Mouse (Mus musculus): ENCODE results near the gene Tnni1. TPM values are rescaled to one million over a fixed set of nuclear protein-coding genes. Genes with fewer than 3 reads are reported as not detected.

The Tnni1 gene
- polyA plus RNA-seq, 1 experiment from 2014 or later, result 0.56 TPM

GRCm38 (mm10) chr1:135840675-135841395 lies 61.6 kb downstream of the Tnni1 start:
- Histone ChIP-seq H3K27me3 (replicated peaks) (no peaks in the 10 kb centered on the region), H3K27ac (no peak overlapping the region), H3K9ac (no peak overlapping the region), H3K9me3 (no peaks in the 10 kb centered on the region), H3K4me1 (no peaks in the 10 kb centered on the region), H3K4me2 (no peak overlapping the region), H3K36me3 (replicated peaks) (no peaks in the 10 kb centered on the region), H3K4me3 (no peak overlapping the region)
- WGBS, result 75% methylated on average over 15 of the region's 15 CpGs
- ATAC-seq (replicated peaks), result no peak

DNA sequence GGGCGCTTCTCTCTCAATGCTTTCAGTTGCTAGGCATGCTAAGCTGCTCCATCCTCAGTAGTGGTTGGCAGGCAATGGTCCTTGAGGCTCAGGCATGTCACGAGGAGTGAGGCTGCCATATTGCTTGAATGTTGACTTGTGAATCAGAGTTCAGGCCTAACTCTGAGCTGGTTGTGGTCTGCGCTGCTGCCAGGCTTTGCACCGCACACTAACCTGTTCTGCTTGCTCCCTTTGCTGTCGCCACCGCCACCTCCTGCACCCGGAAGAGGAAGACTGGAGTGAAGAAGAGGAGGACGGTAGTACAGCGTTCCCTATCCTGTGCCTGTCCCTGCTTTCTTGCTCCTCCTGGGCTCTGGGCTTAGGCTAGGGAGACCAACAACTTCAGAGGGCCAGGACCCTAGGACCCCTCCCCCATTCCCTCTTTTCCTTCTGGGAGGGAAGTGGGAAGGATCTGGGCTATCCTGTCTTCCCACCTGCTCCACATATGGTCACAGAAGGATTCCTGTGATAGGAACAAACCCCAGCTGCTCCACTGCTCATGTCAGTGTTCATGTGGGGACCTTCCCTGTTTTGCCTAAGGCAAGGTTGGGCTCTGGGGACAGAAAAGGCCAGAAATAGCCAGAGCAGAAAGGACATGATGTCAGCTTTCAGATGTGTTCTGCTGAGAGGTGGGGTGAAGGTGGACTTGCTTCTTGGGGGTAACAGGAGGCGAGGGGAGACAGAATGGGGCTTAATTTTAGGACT lies 64.5 kb downstream of the Tnni1 start:
- Histone ChIP-seq H3K36me3 (replicated peaks) (no peaks in the 10 kb centered on the region), H3K4me2 (no peak overlapping the region), H3K4me1 (no peaks in the 10 kb centered on the region), H3K27me3 (replicated peaks) (no peaks in the 10 kb centered on the region), H3K9me3 (no peaks in the 10 kb centered on the region), H3K4me3 (no peak overlapping the region), H3K27ac (no peak overlapping the region), H3K9ac (no peak overlapping the region)
- WGBS, result 89% methylated on average over 10 of the region's 10 CpGs
- no peak for ATAC-seq (replicated peaks)

DNA sequence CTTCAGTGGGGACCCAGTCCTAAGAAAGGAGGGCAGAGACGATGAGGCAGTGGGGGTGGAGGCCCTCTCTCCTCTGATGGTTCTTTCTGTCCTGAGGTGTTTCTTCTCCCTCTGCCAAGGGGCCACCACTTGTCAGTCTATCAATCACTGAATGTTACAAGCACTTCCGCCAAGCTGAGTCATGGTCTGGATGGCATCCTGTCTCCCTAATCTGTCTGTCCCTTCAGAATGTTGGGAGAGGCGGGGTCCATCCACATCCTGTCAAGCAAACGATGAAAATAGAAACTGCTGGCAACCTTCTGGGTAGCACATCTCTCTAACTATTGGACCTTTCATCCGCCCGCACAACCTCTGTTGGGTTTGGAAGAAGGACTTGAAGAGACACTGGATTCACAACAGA lies 65.2 kb downstream of the Tnni1 start:
- Histone ChIP-seq H3K9me3 (no peaks in the 10 kb centered on the region), H3K27ac (no peak overlapping the region), H3K4me1 (no peaks in the 10 kb centered on the region), H3K9ac (no peak overlapping the region), H3K27me3 (replicated peaks) (no peaks in the 10 kb centered on the region), H3K4me2 (no peak overlapping the region), H3K36me3 (replicated peaks) (no peaks in the 10 kb centered on the region), H3K4me3 (no peak overlapping the region)
- 86% methylated on average over 6 of the region's 6 CpGs for WGBS
- ATAC-seq (replicated peaks), result no peak

- WGBS, result 80% methylated on average over 5 of the region's 5 CpGs
- no peak overlapping the region for H3K4me3 ChIP-seq
- no peaks in the 10 kb centered on the region for H3K36me3 ChIP-seq (replicated peaks)
- no peak overlapping the region for H3K27ac ChIP-seq
- ATAC-seq (replicated peaks), result no peak
- H3K9ac ChIP-seq, result no peak overlapping the region
- H3K4me2 ChIP-seq, result no peak overlapping the region
- no peaks in the 10 kb centered on the region for H3K4me1 ChIP-seq
- no peaks in the 10 kb centered on the region for H3K27me3 ChIP-seq (replicated peaks)
- no peaks in the 10 kb centered on the region for H3K9me3 ChIP-seq
Observed at GRCm38 (mm10) chr1:135846632-135847031, 67.4 kb downstream of the Tnni1 start.

DNA sequence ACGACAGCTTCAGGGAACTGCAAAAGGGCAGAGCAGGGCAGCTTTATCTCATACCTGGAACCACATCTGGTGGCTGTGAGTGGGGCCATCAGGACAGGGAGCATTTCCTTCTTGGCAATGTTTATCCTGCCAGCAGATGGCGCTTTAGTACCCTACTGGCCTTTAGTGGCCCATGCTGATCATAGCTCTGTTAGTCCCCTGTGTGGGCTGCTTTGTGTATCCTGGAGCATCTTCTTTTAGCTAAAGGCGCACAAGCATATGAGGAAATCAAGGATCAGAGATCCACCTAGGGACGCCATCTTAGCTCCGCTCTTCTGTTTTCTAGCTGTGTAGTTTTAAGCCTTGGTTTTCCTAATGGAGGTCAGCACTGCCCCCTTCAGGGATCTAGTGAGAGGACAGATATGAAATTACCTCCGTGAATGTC lies 67.9 kb downstream of the Tnni1 start:
- Histone ChIP-seq H3K36me3 (replicated peaks) (no peaks in the 10 kb centered on the region), H3K4me3 (no peak overlapping the region), H3K4me2 (no peak overlapping the region), H3K27me3 (replicated peaks) (no peaks in the 10 kb centered on the region), H3K4me1 (0 out of 2 replicates have a peak, but pooled peaks cover 3% of the 10 kb centered on the region), H3K9me3 (no peaks in the 10 kb centered on the region), H3K9ac (no peak overlapping the region), H3K27ac (no peak overlapping the region)
- 31% methylated on average over 6 of the region's 6 CpGs for WGBS
- no peak for ATAC-seq (replicated peaks)

DNA sequence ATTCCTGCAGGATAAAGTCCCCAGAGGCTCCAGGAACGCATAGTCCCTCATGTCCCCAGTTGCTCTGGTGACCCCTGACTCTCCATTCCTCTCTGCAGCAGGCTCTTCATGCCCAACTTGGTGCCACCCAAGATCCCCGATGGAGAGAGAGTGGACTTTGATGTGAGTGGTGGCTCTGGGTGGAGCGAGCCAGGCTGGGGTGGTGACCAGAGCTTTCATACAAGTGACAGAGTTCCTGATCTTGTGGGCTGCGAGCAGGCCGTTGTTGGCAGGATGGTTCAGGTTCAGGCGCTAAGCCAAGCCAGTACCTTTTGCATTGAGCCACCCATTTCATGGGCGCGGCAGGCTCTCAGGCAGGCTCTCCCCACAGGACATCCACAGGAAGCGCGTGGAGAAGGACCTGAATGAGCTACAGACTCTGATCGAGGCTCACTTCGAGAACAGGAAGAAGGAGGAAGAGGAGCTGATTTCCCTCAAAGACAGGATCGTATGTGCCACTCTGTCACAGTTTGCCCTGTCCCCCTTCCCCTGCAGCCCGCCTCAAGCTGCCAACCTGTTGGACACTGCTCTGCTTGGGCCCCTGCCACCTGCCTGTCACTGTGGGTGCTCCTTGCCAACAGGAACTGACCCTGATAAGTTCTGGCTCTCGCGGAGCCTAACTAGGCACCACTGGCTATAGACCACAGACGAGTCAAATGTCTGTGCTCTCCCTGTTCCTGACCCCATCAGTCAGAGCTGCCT lies 68.5 kb downstream of the Tnni1 start:
- Histone ChIP-seq H3K4me3 (no peak overlapping the region), H3K9me3 (no peaks in the 10 kb centered on the region), H3K27me3 (replicated peaks) (no peaks in the 10 kb centered on the region), H3K9ac (no peak overlapping the region), H3K4me2 (no peak overlapping the region), H3K36me3 (replicated peaks) (no peaks in the 10 kb centered on the region), H3K4me1 (peaks cover 8% of the 10 kb centered on the region; the same call in 1 of the 2 replicates), H3K27ac (no peak overlapping the region)
- ATAC-seq (replicated peaks), result no peak
- WGBS, result 90% methylated on average over 17 of the region's 17 CpGs

DNA sequence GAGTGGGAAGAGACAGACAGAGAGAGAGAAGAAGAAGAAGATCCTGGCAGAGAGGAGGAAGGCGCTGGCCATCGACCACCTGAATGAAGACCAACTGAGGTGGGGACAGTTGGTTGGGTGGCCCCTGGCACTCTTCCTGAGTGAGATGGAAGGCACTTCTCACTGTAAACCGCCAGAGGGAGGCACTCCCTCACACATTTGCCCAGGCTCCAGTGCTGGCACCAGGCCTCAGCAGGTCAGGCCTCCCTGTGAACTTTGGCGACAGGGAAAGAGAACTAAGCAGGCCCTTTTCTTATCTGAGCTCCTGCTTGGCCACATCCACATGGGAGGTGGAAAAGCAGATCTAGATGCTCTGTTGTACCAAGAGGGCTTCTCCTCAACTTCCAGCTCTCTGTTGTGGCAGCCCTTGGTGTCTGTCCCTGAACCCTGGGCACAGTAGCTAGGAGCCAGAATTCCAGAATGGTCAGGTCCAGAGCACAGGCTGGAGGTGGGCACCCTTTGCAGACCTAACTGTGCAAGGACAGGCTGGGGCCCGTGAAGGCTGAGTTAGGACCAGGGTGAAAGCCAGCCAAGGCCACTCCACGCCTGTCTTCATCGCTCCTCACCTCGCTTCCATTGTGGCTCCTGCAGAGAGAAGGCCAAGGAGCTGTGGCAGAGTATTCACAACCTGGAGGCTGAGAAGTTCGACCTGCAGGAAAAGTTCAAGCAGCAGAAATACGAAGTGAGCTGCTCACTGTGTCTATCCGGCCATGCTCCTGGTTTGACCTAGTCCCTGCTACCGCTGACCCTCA lies 71.7 kb downstream of the Tnni1 start:
- no peaks in the 10 kb centered on the region for H3K27me3 ChIP-seq (replicated peaks)
- H3K36me3 ChIP-seq (replicated peaks), result no peaks in the 10 kb centered on the region
- H3K4me2 ChIP-seq, result no peak overlapping the region
- no peak for ATAC-seq (replicated peaks)
- no peaks in the 10 kb centered on the region for H3K9me3 ChIP-seq
- no peak overlapping the region for H3K4me3 ChIP-seq
- no peak overlapping the region for H3K27ac ChIP-seq
- peaks cover 8% of the 10 kb centered on the region; the same call in 1 of the 2 replicates for H3K4me1 ChIP-seq
- 72% methylated on average over 12 of the region's 12 CpGs for WGBS
- H3K9ac ChIP-seq, result no peak overlapping the region

GRCm38 (mm10) chr1:135852044-135852756 lies 73.0 kb downstream of the Tnni1 start:
- Histone ChIP-seq H3K27ac (no peak overlapping the region), H3K36me3 (replicated peaks) (no peaks in the 10 kb centered on the region), H3K9me3 (no peaks in the 10 kb centered on the region), H3K4me3 (no peak overlapping the region), H3K9ac (no peak overlapping the region), H3K4me2 (no peak overlapping the region), H3K4me1 (peaks cover 8% of the 10 kb centered on the region; the same call in 1 of the 2 replicates), H3K27me3 (replicated peaks) (no peaks in the 10 kb centered on the region)
- WGBS, result 39% methylated on average over 13 of the region's 13 CpGs
- no peak; the same call in 1 of the 2 replicates for ATAC-seq (replicated peaks)

- Histone ChIP-seq H3K4me1 (peaks cover 8% of the 10 kb centered on the region; the same call in 1 of the 2 replicates), H3K9me3 (no peaks in the 10 kb centered on the region), H3K4me3 (no peak overlapping the region), H3K4me2 (no peak overlapping the region), H3K27ac (no peak overlapping the region), H3K9ac (no peak overlapping the region), H3K27me3 (replicated peaks) (no peaks in the 10 kb centered on the region), H3K36me3 (replicated peaks) (no peaks in the 10 kb centered on the region)
- WGBS, result 85% methylated on average over 4 of the region's 4 CpGs
- ATAC-seq (replicated peaks), result no peak
Observed at GRCm38 (mm10) chr1:135853200-135853599, 74.0 kb downstream of the Tnni1 start.

DNA sequence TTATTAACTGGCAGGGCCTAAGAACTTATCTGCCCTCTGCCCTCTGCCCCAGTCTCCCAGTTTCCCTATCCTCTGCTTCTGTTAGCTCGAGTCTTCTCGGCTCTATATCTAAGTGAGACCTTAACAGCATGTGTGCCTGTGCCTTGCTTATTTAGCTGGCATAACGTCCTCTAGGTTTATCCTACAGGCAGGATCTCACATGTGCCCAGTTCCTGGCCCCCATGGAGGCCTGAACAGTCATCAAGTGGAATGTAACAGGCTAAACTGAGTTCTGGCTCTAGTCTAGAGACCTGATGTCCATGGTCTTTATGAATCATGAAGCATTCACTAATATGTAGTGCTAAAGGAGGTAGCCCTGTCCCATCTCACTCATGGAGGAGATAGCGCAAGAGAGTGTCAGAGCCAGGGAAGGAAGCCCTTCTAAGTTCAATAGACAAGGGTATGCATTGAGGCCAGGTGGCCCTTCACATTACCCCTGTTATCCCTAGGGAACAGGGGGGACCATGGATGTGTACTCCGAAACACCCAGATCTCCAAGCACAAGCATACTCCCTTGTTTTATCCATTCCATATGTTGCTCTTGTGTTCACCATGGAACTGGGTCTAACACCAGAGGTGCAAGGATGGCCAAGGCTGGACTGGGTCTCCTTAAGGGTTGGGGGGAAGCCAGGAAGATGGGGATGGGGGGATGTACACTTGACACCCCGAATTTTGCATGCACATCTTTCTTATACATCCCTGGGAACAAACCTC lies 75.5 kb downstream of the Tnni1 start:
- WGBS, result 88% methylated on average over 6 of the region's 6 CpGs
- H3K4me3 ChIP-seq, result no peak overlapping the region
- H3K9ac ChIP-seq, result no peak overlapping the region
- H3K27ac ChIP-seq, result no peak overlapping the region
- H3K9me3 ChIP-seq, result no peaks in the 10 kb centered on the region
- H3K4me1 ChIP-seq, result peaks cover 8% of the 10 kb centered on the region; the same call in 1 of the 2 replicates
- no peak for ATAC-seq (replicated peaks)
- no peaks in the 10 kb centered on the region for H3K36me3 ChIP-seq (replicated peaks)
- no peaks in the 10 kb centered on the region for H3K27me3 ChIP-seq (replicated peaks)
- no peak overlapping the region for H3K4me2 ChIP-seq

DNA sequence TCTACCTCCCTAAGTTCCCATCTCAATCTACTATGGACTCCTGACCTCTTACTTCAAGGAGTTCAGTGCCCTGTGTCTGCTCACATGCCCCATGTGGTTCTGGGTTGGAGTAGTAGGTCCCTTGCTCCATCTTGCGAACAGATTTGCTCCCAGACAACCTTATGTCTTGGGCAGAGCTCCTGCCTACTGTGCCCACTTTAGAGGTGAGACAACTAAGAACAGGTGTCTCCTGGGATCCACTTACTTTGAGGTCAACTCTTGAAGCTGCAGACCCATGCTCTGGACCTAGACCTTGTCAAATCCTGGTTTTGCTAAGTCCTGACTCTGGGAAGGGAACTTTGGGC lies 76.1 kb downstream of the Tnni1 start:
- Histone ChIP-seq H3K9me3 (no peaks in the 10 kb centered on the region), H3K36me3 (replicated peaks) (no peaks in the 10 kb centered on the region), H3K4me1 (peaks cover 8% of the 10 kb centered on the region; the same call in 1 of the 2 replicates), H3K27me3 (replicated peaks) (no peaks in the 10 kb centered on the region), H3K4me2 (no peak overlapping the region), H3K27ac (no peak overlapping the region), H3K9ac (no peak overlapping the region), H3K4me3 (no peak overlapping the region)
- 87% methylated on average over 1 of the region's 1 CpGs for WGBS
- no peak for ATAC-seq (replicated peaks)

Measured in midbrain, embryonic 15.5 days (tissue).